Mouse (Mus musculus) embryonic facial prominence, embryonic 12.5 days (tissue): ENCODE data around the gene Tarm1. TPM values are rescaled to one million over a fixed set of nuclear protein-coding genes. Genes with fewer than 3 reads are reported as not detected.

Experiments used
- ATAC-seq: fragments of 200-750 bp; cut with Nextera tagmentation; 2 replicates; pipeline ENCODE4 v1.8.0; 2017; ENCODE audit not compliant: insufficient number of reproducible peaks, insufficient read depth, low FRiP score, low TSS enrichment
- H3K27ac ChIP-seq: fragments of 300-500 bp; sonication (generic); 2 replicates; pipeline ENCODE4 v1.5.1; 2016; ENCODE audit warnings: mild to moderate bottlenecking
- H3K27me3 ChIP-seq: fragments of 300-500 bp; sonication (generic); 2 replicates; pipeline ENCODE4 v1.6.1; 2016; ENCODE audit warnings: mild to moderate bottlenecking, moderate library complexity
- H3K36me3 ChIP-seq: fragments of 300-500 bp; sonication (generic); 2 replicates; pipeline ENCODE4 v1.6.1; 2016; ENCODE audit warnings: mild to moderate bottlenecking
- H3K4me1 ChIP-seq: fragments of 300-500 bp; sonication (generic); 2 replicates; pipeline ENCODE4 v1.6.1; 2016
- H3K4me2 ChIP-seq: fragments of 300-500 bp; sonication (generic); replicated peaks from 2 replicates; pipeline ENCODE4 v1.6.1; 2016; ENCODE audit warnings: mild to moderate bottlenecking, moderate library complexity
- H3K4me3 ChIP-seq: fragments of 300-500 bp; sonication (generic); 2 replicates; pipeline ENCODE4 v1.5.1; 2016; ENCODE audit warnings: mild to moderate bottlenecking
- H3K9ac ChIP-seq: fragments of 300-500 bp; sonication (generic); 2 replicates; pipeline ENCODE4 v1.6.1; 2016; ENCODE audit warnings: mild to moderate bottlenecking, moderate library complexity
- H3K9me3 ChIP-seq: fragments of 300-500 bp; sonication (generic); 2 replicates; pipeline ENCODE4 v1.6.1; 2016; ENCODE audit warnings: mild to moderate bottlenecking, moderate library complexity
- WGBS: fragments of 180-500 bp; shearing (Covaris S2); methylation state at CpG from one replicate; pipeline ENCODE4 v1.1.7; 2016; 5-methylcytosine and 5-hydroxymethylcytosine counted together
- polyA plus RNA-seq: library from polyadenylated mRNA; unstranded; fragments of >200 nt; fragmentation: Nextera tagmentation; extraction: Ambion mirVana; gene quantifications from 2 replicates; pipeline ENCODE4 v1.2.1, GENCODE M21; 2016

Gene Tarm1
- polyA plus RNA-seq, 1 experiment from 2014 or later = not detected

- Histone ChIP-seq H3K4me1 (no peaks in the 10 kb centered on the region), H3K4me2 (no peak overlapping the region), H3K4me3 (no peak overlapping the region), H3K9ac (no peak overlapping the region), H3K9me3 (no peaks in the 10 kb centered on the region), H3K36me3 (no peaks in the 10 kb centered on the region), H3K27me3 (no peaks in the 10 kb centered on the region; the same call in 1 of the 2 replicates), H3K27ac (no peak overlapping the region)
- WGBS = 51% methylated on average over 11 of the region's 11 CpGs
- ATAC-seq = no peak
Measured at GRCm38 (mm10) chr7:3453486-3454183, 48.8 kb downstream of the Tarm1 start.

- no peaks in the 10 kb centered on the region for H3K9me3 ChIP-seq
Measured at GRCm38 (mm10) chr7:3452821-3453485, 49.5 kb downstream of the Tarm1 start.

DNA sequence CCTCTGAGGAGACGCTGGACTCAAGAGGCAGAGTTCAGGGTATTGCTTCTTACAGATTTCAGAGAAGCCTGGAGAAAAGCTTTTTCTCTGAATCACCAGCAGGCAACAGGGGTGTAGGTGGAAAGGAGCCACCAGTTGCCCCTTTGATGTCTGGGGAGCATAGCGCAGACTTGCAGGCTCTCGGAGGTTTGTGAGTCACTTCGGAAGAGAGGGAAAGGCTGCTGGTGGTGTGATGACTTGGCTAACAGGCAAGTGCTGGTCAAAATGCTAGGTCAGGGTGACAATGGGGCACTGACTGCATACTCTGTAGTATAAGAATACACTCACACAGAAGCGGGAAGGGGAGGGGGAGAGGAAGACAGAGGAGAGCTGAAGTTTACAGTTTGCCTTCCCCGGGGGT is 51.3 kb downstream of the Tarm1 start:
- ATAC-seq = no peak
- no peak overlapping the region for H3K4me3 ChIP-seq
- H3K4me1 ChIP-seq = no peaks in the 10 kb centered on the region
- H3K27me3 ChIP-seq = no peaks in the 10 kb centered on the region; the same call in 1 of the 2 replicates
- H3K4me2 ChIP-seq = no peak overlapping the region
- H3K27ac ChIP-seq = no peak overlapping the region
- 42% methylated on average over 6 of the region's 6 CpGs for WGBS
- H3K9me3 ChIP-seq = no peaks in the 10 kb centered on the region
- no peaks in the 10 kb centered on the region for H3K36me3 ChIP-seq
- H3K9ac ChIP-seq = no peak overlapping the region

More at GRCm38 (mm10) chr7:3452821-3453485, 49.5 kb downstream of the Tarm1 start:
- Histone ChIP-seq H3K27me3 (no peaks in the 10 kb centered on the region; the same call in 1 of the 2 replicates), H3K4me3 (no peak overlapping the region), H3K9ac (no peak overlapping the region), H3K36me3 (no peaks in the 10 kb centered on the region), H3K27ac (no peak overlapping the region), H3K4me2 (no peak overlapping the region), H3K4me1 (no peaks in the 10 kb centered on the region)
- 56% methylated on average over 12 of the region's 12 CpGs for WGBS
- no peak for ATAC-seq

- H3K9me3 ChIP-seq = no peaks in the 10 kb centered on the region
- no peak overlapping the region for H3K9ac ChIP-seq
- H3K4me2 ChIP-seq = no peak overlapping the region
- H3K4me1 ChIP-seq = no peaks in the 10 kb centered on the region
- no peak for ATAC-seq
- H3K27ac ChIP-seq = no peak overlapping the region
- no peaks in the 10 kb centered on the region for H3K36me3 ChIP-seq
- H3K27me3 ChIP-seq = no peaks in the 10 kb centered on the region; the same call in 1 of the 2 replicates
- WGBS = 48% methylated on average over 5 of the region's 5 CpGs
- H3K4me3 ChIP-seq = no peak overlapping the region
Measured at GRCm38 (mm10) chr7:3450671-3451070, 51.8 kb downstream of the Tarm1 start.

- Histone ChIP-seq H3K9ac (no peak overlapping the region), H3K4me3 (no peak overlapping the region), H3K4me2 (no peak overlapping the region), H3K9me3 (no peaks in the 10 kb centered on the region), H3K36me3 (no peaks in the 10 kb centered on the region), H3K4me1 (no peaks in the 10 kb centered on the region), H3K27me3 (no peaks in the 10 kb centered on the region; the same call in 1 of the 2 replicates), H3K27ac (no peak overlapping the region)
- no peak for ATAC-seq
- WGBS = 18% methylated on average over 15 of the region's 15 CpGs
Measured at GRCm38 (mm10) chr7:3448737-3449454, 53.5 kb downstream of the Tarm1 start.

- H3K36me3 ChIP-seq = no peaks in the 10 kb centered on the region
- no peak overlapping the region for H3K4me2 ChIP-seq
- no peaks in the 10 kb centered on the region for H3K4me1 ChIP-seq
- H3K9me3 ChIP-seq = no peaks in the 10 kb centered on the region
- no peak overlapping the region for H3K4me3 ChIP-seq
- 76% methylated on average over 4 of the region's 4 CpGs for WGBS
- no peak overlapping the region for H3K9ac ChIP-seq
- no peak for ATAC-seq
- no peaks in the 10 kb centered on the region; the same call in 1 of the 2 replicates for H3K27me3 ChIP-seq
- no peak overlapping the region for H3K27ac ChIP-seq
Measured at GRCm38 (mm10) chr7:3447026-3447425, 55.4 kb downstream of the Tarm1 start.

DNA sequence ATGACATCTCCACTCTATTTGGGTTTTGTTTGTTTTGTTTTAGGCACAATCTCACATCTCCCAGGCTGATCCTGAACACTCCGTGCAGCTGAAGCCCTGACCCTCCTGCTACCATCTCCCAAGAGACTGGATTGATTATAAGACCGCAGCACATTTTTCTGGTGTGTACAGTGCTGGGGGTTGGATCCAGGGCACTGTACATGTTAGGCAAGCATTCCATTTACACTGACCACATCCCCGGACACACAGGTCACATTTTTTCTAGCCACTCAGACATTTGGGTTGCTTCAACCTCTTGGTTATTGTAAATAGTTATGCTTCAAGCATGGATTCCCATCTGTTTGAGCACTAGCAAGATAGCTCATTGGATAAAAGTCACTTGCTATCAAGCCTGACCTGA is 55.8 kb downstream of the Tarm1 start:
- H3K4me1 ChIP-seq = no peaks in the 10 kb centered on the region
- H3K9ac ChIP-seq = no peak overlapping the region
- H3K36me3 ChIP-seq = no peaks in the 10 kb centered on the region
- no peak overlapping the region for H3K4me3 ChIP-seq
- H3K27ac ChIP-seq = no peak overlapping the region
- WGBS = 67% methylated on average over 3 of the region's 3 CpGs
- no peaks in the 10 kb centered on the region for H3K9me3 ChIP-seq
- ATAC-seq = no peak
- H3K4me2 ChIP-seq = no peak overlapping the region
- H3K27me3 ChIP-seq = no peaks in the 10 kb centered on the region; the same call in 1 of the 2 replicates

DNA sequence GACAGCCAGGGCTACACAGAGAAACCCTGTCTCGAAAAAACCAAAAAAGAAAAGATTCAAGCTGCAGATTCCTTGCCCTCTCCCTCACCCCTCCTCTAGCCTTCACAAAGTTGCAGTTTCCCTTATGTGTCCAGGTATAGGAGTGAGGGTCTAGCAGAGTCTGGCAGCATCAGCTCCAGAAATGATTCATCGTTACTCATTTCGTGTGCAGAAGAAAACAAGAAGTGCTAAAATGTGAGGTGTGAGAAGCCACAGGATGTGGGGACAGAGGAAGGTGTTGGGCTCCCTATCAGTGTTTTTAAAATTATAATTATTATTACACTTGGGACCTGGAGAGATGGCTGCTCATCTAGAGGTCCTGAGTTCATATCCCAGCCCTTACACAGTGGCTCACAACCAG is 57.7 kb downstream of the Tarm1 start:
- H3K9me3 ChIP-seq = no peaks in the 10 kb centered on the region
- no peak overlapping the region for H3K4me2 ChIP-seq
- no peak overlapping the region for H3K4me3 ChIP-seq
- H3K4me1 ChIP-seq = no peaks in the 10 kb centered on the region
- H3K36me3 ChIP-seq = no peaks in the 10 kb centered on the region
- no peak overlapping the region for H3K9ac ChIP-seq
- H3K27ac ChIP-seq = no peak overlapping the region
- H3K27me3 ChIP-seq = no peaks in the 10 kb centered on the region
- ATAC-seq = no peak
- 87% methylated on average over 3 of the region's 3 CpGs for WGBS

DNA sequence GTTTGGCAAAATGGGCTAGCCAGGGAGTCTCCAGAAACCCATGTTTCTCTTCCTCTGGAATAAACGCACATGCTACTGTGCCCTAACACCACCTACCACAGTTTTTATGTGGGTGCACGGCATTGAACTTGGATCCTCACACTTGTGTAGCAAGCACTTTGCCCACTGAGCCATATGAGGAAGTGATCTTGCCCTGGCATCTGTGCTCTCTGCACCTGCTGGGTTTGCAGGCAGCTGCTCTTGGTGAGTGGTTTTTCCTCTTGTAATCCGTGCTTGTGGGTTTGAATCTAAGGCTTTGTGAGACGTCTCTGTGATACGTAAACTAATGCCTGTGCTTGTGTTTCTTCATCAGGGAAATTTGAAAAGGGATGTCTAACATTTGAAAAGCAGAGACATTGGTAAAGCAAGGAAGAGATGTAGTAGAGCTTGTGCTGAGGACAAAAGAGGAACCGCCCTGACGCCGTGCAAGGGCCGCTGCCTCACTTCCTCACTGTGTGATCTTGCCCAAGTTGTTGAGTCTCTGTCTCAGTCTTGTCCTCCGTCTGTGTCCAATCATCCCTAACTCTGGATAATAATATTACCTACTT is 59.9 kb downstream of the Tarm1 start:
- Histone ChIP-seq H3K4me3 (no peak overlapping the region), H3K27ac (no peak overlapping the region), H3K9me3 (no peaks in the 10 kb centered on the region), H3K4me1 (no peaks in the 10 kb centered on the region), H3K4me2 (no peak overlapping the region), H3K27me3 (no peaks in the 10 kb centered on the region), H3K36me3 (no peaks in the 10 kb centered on the region), H3K9ac (no peak overlapping the region)
- 81% methylated on average over 10 of the region's 10 CpGs for WGBS
- ATAC-seq = no peak

DNA sequence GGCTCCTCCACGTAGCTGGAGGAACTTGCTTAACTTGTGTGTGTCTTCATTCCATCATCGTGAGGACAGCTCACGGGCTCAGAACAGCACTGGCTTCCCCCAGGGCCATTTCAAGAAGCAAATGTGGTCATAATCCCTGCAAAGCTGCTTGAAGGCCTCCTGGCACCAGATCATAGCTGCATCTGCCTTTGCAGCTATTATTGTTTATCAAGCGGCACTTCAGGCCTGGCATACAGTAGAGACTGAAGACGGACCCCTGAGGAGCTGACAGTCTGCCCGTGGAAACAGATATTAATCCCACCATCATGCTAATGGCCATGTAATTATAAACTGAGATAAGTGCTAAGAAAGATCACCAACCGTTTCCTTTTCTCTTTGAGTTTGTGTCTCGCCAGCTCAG is 61.9 kb downstream of the Tarm1 start:
- H3K4me3 ChIP-seq = no peak overlapping the region
- no peak for ATAC-seq
- H3K4me2 ChIP-seq = no peak overlapping the region
- no peak overlapping the region for H3K27ac ChIP-seq
- no peaks in the 10 kb centered on the region for H3K4me1 ChIP-seq
- whole genome bisulfite sequencing = 71% methylated on average over 8 of the region's 8 CpGs
- H3K9me3 ChIP-seq = no peaks in the 10 kb centered on the region
- H3K9ac ChIP-seq = no peak overlapping the region
- H3K36me3 ChIP-seq = no peaks in the 10 kb centered on the region
- no peaks in the 10 kb centered on the region for H3K27me3 ChIP-seq

- Histone ChIP-seq H3K27ac (no peak overlapping the region), H3K27me3 (no peaks in the 10 kb centered on the region), H3K9me3 (no peaks in the 10 kb centered on the region), H3K9ac (no peak overlapping the region), H3K4me2 (no peak overlapping the region), H3K4me1 (no peaks in the 10 kb centered on the region), H3K36me3 (no peaks in the 10 kb centered on the region), H3K4me3 (no peak overlapping the region)
- 89% methylated on average over 11 of the region's 11 CpGs for WGBS
- ATAC-seq = no peak
Measured at GRCm38 (mm10) chr7:3439984-3440383, 62.4 kb downstream of the Tarm1 start.
